Mouse (Mus musculus): ENCODE measurements around the gene Stoml1.

GRCm38 (mm10) chr9:58213377-58213776 lies 39.6 kb upstream of the Stoml1 start:
- TF ChIP-seq CTCF (IDR thresholded peaks at IDR 0.05; ENCODE audit: control insufficient read depth, insufficient read depth, insufficient read length) (no peak), CEBPB (IDR thresholded peaks at IDR 0.05; ENCODE audit: low read depth) (no peak)

Data from C2C12 (cell line).